Mouse (Mus musculus): ENCODE results near the gene Mgat4d. TPM values are rescaled to one million over a fixed set of nuclear protein-coding genes. Genes with fewer than 3 reads are reported as not detected.

Mgat4d gene
- polyA plus RNA-seq, 1 experiment from 2014 or later: not detected

DNA sequence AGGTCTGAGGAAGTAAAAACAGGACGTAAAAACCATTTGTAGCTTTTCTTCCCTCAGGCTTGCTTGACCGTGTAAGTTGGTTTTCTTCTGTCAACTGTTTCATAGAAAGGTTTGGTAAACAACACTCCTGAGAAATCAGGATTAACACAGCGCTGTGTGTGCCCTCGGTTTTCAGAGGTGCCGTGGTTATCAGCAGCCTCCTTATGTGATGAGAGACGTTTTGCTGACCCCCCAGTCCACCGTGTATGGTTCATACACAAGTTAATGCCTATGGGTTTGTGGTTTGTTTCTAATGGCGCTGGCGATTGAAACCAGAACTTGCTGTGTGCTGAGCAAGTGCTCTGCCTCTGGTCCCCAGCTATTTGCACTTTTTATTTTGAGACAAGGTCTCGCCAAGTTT, 57.3 kb downstream of the Mgat4d start:
- Histone ChIP-seq H3K9me3 (ENCODE audit: control insufficient read depth, low read length) (no peaks in the 10 kb centered on the region), H3K27ac (replicated peaks; ENCODE audit: low read depth, low read length) (no peak overlapping the region), H3K36me3 (ENCODE audit: control insufficient read depth, insufficient read depth, low read length) (no peaks in the 10 kb centered on the region), H3K27me3 (ENCODE audit: control insufficient read depth, insufficient read depth, low read length) (no peaks in the 10 kb centered on the region), H3K4me2 (ENCODE audit: low read length) (no peak overlapping the region), H3K9ac (replicated peaks; ENCODE audit: low read length) (no peak overlapping the region), H3K4me1 (ENCODE audit: control insufficient read depth, insufficient read depth, low read length) (no peaks in the 10 kb centered on the region), H3K4me3 (replicated peaks; ENCODE audit: low read depth, low read length) (no peak overlapping the region)
- ATAC-seq (ENCODE audit: low FRiP score, low TSS enrichment): no peak
- WGBS: 87% methylated on average over 10 of the region's 10 CpGs
- DNase-seq: no peak

DNA sequence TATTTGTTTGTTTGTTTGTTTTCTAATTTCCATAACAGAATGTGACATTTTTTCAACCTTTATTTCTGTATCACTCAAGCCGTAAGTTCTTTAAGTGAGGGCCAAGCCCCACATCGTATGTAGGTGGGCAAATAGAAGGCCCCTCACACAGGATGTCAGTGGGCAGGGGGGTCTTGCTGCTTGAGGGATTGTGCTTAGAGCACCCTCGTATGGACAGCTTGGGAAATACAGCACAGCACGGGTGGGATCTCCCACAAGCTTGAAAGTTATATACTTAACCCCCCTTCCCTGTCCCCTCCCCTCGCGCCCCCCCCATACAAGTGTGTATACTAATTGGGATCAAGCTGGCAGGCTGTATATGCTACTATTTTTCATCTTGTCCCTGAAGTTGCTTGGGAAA, 58.6 kb downstream of the Mgat4d start:
- no peak overlapping the region for H3K9ac ChIP-seq (replicated peaks; ENCODE audit: low read length)
- no peak overlapping the region for H3K4me3 ChIP-seq (replicated peaks; ENCODE audit: low read depth, low read length)
- 36% methylated on average over 6 of the region's 6 CpGs for WGBS

DNA sequence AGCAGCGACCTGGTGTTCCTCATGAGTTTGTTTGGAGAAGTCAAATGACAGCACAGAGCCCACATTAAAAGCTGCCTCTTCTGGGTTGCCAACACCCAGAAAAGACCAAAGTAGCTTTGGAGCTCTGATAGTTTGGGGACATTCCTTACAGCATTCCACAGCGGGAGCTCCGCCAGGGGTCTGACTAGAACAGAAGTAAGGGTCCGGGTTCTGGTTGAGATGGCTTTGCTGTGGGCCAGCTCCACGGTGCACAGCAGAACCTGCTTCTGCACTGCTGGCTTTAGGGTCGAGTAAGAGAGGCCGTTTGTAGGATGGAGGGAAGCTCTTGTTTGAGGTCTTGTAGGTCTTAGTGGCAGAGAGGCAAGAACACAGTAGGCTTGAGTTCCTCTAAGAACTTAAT, 60.2 kb downstream of the Mgat4d start:
- 91% methylated on average over 7 of the region's 7 CpGs for WGBS
- DNase-seq: no peak
- Histone ChIP-seq H3K9me3 (ENCODE audit: control insufficient read depth, low read length) (no peaks in the 10 kb centered on the region), H3K4me1 (ENCODE audit: control insufficient read depth, insufficient read depth, low read length) (no peaks in the 10 kb centered on the region), H3K27me3 (ENCODE audit: control insufficient read depth, insufficient read depth, low read length) (no peaks in the 10 kb centered on the region), H3K27ac (replicated peaks; ENCODE audit: low read depth, low read length) (no peak overlapping the region), H3K4me2 (ENCODE audit: low read length) (no peak overlapping the region), H3K9ac (replicated peaks; ENCODE audit: low read length) (no peak overlapping the region), H3K36me3 (ENCODE audit: control insufficient read depth, insufficient read depth, low read length) (no peaks in the 10 kb centered on the region), H3K4me3 (replicated peaks; ENCODE audit: low read depth, low read length) (no peak overlapping the region)
- no peak for ATAC-seq (ENCODE audit: low FRiP score, low TSS enrichment)

More for the DNA sequence above, 58.6 kb downstream of the Mgat4d start:
- H3K27me3 ChIP-seq (ENCODE audit: control insufficient read depth, insufficient read depth, low read length): no peaks in the 10 kb centered on the region
- H3K4me1 ChIP-seq (ENCODE audit: control insufficient read depth, insufficient read depth, low read length): no peaks in the 10 kb centered on the region
- no peak overlapping the region for H3K27ac ChIP-seq (replicated peaks; ENCODE audit: low read depth, low read length)
- ATAC-seq (ENCODE audit: low FRiP score, low TSS enrichment): no peak
- peak; percentile 28 for DNase-seq
- H3K9me3 ChIP-seq (ENCODE audit: control insufficient read depth, low read length): no peaks in the 10 kb centered on the region
- no peaks in the 10 kb centered on the region for H3K36me3 ChIP-seq (ENCODE audit: control insufficient read depth, insufficient read depth, low read length)
- no peak overlapping the region for H3K4me2 ChIP-seq (ENCODE audit: low read length)

DNA sequence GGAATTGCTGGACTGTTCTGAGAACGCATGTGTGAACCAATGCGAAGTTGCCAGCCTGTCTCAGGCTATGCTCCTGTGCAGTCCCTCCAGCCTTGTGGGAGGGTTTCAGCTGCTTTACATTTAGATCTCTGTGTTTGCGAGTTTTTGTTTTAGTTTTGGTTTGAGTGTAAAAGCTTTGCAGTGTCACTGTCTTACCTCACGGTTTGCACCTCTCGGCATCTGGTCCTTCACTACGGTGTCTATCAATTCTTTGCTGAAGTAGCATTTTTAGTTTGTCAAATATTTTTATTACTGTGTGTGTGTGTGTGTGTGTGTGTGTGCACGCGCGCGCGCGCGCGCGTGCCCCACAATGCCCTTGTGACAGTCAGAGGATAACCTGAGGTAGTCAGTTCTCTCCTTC, 68.6 kb downstream of the Mgat4d start:
- H3K4me3 ChIP-seq (replicated peaks; ENCODE audit: low read depth, low read length): no peak overlapping the region
- WGBS: 97% methylated on average over 15 of the region's 15 CpGs
- no peak overlapping the region for H3K4me2 ChIP-seq (ENCODE audit: low read length)
- DNase-seq: no peak
- no peaks in the 10 kb centered on the region for H3K36me3 ChIP-seq (ENCODE audit: control insufficient read depth, insufficient read depth, low read length)
- H3K4me1 ChIP-seq (ENCODE audit: control insufficient read depth, insufficient read depth, low read length): no peaks in the 10 kb centered on the region
- no peaks in the 10 kb centered on the region for H3K27me3 ChIP-seq (ENCODE audit: control insufficient read depth, insufficient read depth, low read length)
- ATAC-seq (ENCODE audit: low FRiP score, low TSS enrichment): no peak
- no peak overlapping the region for H3K27ac ChIP-seq (replicated peaks; ENCODE audit: low read depth, low read length)
- no peaks in the 10 kb centered on the region for H3K9me3 ChIP-seq (ENCODE audit: control insufficient read depth, low read length)
- no peak overlapping the region for H3K9ac ChIP-seq (replicated peaks; ENCODE audit: low read length)

DNA sequence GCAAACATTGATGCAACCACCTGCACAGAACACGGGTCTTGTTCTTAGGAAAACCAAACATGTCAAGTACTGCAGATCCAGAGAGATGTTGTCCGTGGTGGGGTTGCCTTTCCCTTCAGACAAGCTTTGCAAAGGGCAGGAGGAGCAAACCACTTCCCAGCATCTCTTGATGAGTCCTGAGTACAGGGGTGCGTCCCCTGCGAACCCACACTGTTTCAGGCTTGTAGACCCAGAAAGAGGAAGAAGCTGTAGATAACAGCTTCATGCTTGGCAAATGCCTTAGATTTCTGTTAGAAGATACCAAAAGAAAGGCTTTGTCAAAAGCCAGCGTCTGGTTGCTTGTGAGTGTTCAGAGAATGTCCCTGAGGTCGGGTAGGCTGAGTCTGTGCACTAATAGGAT, 69.7 kb downstream of the Mgat4d start:
- Histone ChIP-seq H3K9ac (replicated peaks; ENCODE audit: low read length) (no peak overlapping the region), H3K4me3 (replicated peaks; ENCODE audit: low read depth, low read length) (no peak overlapping the region), H3K9me3 (ENCODE audit: control insufficient read depth, low read length) (no peaks in the 10 kb centered on the region), H3K27ac (replicated peaks; ENCODE audit: low read depth, low read length) (no peak overlapping the region), H3K4me2 (ENCODE audit: low read length) (no peak overlapping the region), H3K4me1 (ENCODE audit: control insufficient read depth, insufficient read depth, low read length) (no peaks in the 10 kb centered on the region), H3K27me3 (ENCODE audit: control insufficient read depth, insufficient read depth, low read length) (no peaks in the 10 kb centered on the region), H3K36me3 (ENCODE audit: control insufficient read depth, insufficient read depth, low read length) (no peaks in the 10 kb centered on the region)
- DNase-seq: no peak
- no peak for ATAC-seq (ENCODE audit: low FRiP score, low TSS enrichment)
- 86% methylated on average over 6 of the region's 6 CpGs for WGBS

DNA sequence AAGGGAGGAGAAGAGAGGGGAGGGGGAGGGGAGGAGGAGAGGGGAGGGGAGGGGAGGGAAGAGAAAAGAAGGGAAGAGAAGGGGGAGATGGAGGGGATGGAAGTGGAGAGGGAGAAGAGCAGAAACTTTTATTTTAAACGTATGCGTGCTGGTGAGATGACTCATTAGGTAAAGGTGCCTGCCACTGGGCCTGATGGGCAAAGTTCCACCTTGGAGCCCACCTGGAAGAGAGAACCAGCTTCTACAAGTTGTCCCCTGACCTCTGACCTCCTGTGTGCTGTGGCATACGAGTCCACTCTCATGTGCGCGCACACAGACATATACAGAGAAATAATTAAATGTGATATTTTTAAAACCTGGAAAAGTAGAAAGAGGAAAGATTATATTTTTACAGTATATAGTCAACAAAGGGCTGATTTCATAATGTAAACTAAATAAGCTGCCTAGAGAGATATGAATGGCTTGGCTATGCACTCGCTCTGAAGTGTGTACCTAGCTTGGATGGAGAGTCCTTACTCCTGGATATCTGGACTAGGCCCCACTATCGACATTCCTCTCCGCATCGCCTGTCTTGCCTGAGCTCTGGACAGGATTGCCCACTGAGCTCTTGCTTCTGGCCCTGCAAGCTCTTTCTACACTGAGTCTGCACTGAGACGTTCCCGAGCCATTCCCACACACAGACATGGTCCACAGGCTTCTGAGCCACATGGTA, 70.7 kb downstream of the Mgat4d start:
- no peak for DNase-seq
- H3K4me2 ChIP-seq (ENCODE audit: low read length): no peak overlapping the region
- H3K9ac ChIP-seq (replicated peaks; ENCODE audit: low read length): no peak overlapping the region
- 96% methylated on average over 11 of the region's 11 CpGs for WGBS
- no peaks in the 10 kb centered on the region for H3K9me3 ChIP-seq (ENCODE audit: control insufficient read depth, low read length)
- ATAC-seq (ENCODE audit: low FRiP score, low TSS enrichment): no peak
- no peak overlapping the region for H3K4me3 ChIP-seq (replicated peaks; ENCODE audit: low read depth, low read length)
- H3K27ac ChIP-seq (replicated peaks; ENCODE audit: low read depth, low read length): no peak overlapping the region
- H3K4me1 ChIP-seq (ENCODE audit: control insufficient read depth, insufficient read depth, low read length): no peaks in the 10 kb centered on the region
- H3K36me3 ChIP-seq (ENCODE audit: control insufficient read depth, insufficient read depth, low read length): no peaks in the 10 kb centered on the region
- no peaks in the 10 kb centered on the region for H3K27me3 ChIP-seq (ENCODE audit: control insufficient read depth, insufficient read depth, low read length)

DNA sequence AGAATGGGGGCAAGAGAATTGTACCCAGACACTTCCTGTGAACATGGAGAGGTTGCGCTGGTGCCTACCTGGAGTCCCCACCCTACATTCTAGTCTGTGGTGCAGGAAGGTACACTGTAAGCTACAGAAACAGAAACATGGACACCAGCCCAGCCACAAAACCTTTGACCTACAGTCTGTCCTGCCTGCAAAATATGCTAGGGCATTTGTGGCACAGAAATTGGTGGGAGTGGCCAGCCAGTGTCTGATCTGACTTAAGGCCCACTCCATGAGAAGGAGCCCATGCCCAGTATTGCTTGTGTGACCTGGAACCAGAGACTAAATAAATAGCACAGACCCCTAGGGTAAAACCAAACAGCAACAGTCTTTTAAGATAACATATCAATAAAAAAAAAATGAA, 73.1 kb downstream of the Mgat4d start:
- Histone ChIP-seq H3K27ac (replicated peaks; ENCODE audit: low read depth, low read length) (no peak overlapping the region), H3K9me3 (ENCODE audit: control insufficient read depth, low read length) (no peaks in the 10 kb centered on the region), H3K9ac (replicated peaks; ENCODE audit: low read length) (no peak overlapping the region), H3K4me3 (replicated peaks; ENCODE audit: low read depth, low read length) (no peak overlapping the region), H3K4me1 (ENCODE audit: control insufficient read depth, insufficient read depth, low read length) (no peaks in the 10 kb centered on the region), H3K4me2 (ENCODE audit: low read length) (no peak overlapping the region), H3K36me3 (ENCODE audit: control insufficient read depth, insufficient read depth, low read length) (no peaks in the 10 kb centered on the region), H3K27me3 (ENCODE audit: control insufficient read depth, insufficient read depth, low read length) (no peaks in the 10 kb centered on the region)
- DNase-seq (no peak), ATAC-seq (ENCODE audit: low FRiP score, low TSS enrichment) (no peak)
- WGBS: 100% methylated on average over 1 of the region's 1 CpGs

DNA sequence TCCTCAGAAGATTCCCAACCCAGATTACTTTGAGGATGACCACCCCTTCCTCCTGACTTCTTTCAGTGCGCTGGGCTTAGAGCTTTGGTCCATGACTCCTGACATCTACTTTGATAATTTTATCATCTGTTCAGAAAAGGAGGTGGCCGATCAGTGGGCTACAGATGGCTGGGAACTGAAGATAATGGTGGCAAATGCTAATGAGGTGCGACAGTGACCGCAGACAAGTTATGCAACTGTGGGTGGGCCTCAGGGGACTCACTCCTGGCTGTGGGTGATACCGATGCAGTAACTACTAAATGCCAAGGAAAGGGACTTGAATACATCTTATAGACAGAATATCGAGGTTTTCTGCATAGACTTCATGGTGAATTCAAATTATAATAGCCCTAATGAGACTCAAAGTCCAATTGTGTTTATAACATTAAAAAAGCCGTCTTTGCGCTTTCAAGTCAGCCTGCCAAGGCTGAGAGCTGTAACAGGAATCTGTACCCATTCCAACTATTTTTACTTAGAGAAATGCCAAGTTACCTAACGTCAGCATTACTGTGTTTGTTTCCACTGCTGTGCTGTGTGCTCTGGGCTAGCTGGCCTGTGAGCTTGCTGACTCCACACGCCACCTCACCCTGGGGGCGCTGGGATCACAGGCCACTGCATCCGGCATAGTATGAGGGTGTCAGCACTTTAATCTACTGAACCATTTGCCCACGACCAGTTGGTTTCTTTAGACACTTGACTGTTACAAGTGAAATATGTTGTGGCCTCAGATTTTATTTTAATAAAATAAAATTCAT, 75.0 kb downstream of the Mgat4d start:
- DNase-seq (no peak), ATAC-seq (ENCODE audit: low FRiP score, low TSS enrichment) (no peak)
- no peak overlapping the region for H3K4me3 ChIP-seq (replicated peaks; ENCODE audit: low read depth, low read length)
- no peaks in the 10 kb centered on the region for H3K36me3 ChIP-seq (ENCODE audit: control insufficient read depth, insufficient read depth, low read length)
- 69% methylated on average over 13 of the region's 13 CpGs for WGBS
- H3K27ac ChIP-seq (replicated peaks; ENCODE audit: low read depth, low read length): no peak overlapping the region
- H3K27me3 ChIP-seq (ENCODE audit: control insufficient read depth, insufficient read depth, low read length): no peaks in the 10 kb centered on the region
- no peak overlapping the region for H3K9ac ChIP-seq (replicated peaks; ENCODE audit: low read length)
- no peak overlapping the region for H3K4me2 ChIP-seq (ENCODE audit: low read length)
- no peaks in the 10 kb centered on the region for H3K4me1 ChIP-seq (ENCODE audit: control insufficient read depth, insufficient read depth, low read length)
- H3K9me3 ChIP-seq (ENCODE audit: control insufficient read depth, low read length): no peaks in the 10 kb centered on the region

DNA sequence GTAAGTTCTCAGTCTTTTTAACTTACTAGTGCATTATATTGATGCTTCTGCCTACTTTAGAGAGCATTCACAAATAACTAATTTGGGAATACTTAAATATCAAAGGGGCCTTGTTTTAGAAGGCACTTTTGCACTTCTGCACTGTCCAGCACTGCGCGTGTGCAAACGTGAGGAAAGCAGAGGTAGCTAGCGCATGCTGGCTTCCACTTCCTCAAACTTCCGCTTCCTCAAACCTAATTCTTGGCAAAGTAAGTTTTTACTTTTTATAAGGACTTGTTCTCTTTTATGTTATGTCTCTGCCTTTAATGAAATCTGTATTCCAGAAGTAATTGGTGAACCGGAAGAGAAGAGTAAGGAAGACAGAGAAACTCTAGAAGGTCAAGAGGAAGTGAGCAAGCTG, 76.9 kb downstream of the Mgat4d start:
- H3K4me1 ChIP-seq (ENCODE audit: control insufficient read depth, insufficient read depth, low read length): no peaks in the 10 kb centered on the region
- H3K4me3 ChIP-seq (replicated peaks; ENCODE audit: low read depth, low read length): no peak overlapping the region

More for the DNA sequence above, 76.9 kb downstream of the Mgat4d start:
- WGBS: 97% methylated on average over 6 of the region's 6 CpGs
- Histone ChIP-seq H3K9ac (replicated peaks; ENCODE audit: low read length) (no peak overlapping the region), H3K27me3 (ENCODE audit: control insufficient read depth, insufficient read depth, low read length) (no peaks in the 10 kb centered on the region), H3K27ac (replicated peaks; ENCODE audit: low read depth, low read length) (no peak overlapping the region), H3K9me3 (ENCODE audit: control insufficient read depth, low read length) (no peaks in the 10 kb centered on the region), H3K4me2 (ENCODE audit: low read length) (no peak overlapping the region), H3K36me3 (ENCODE audit: control insufficient read depth, insufficient read depth, low read length) (no peaks in the 10 kb centered on the region)
- no peak for ATAC-seq (ENCODE audit: low FRiP score, low TSS enrichment)
- DNase-seq: no peak

Measured in midbrain, embryonic 14.5 days (tissue).